Mouse (Mus musculus): ENCODE data around the gene Clasp2.
A peak's percentile ranks its signal among the peaks of the same experiment; 100 is the strongest.
"Not testable (repeated sequence)": the region's sequence is repeated elsewhere in the genome, so short reads cannot be mapped to it uniquely, and the experiment has no call there.

The Clasp2 gene

GRCm38 (mm10) chr9:113830219-113830618, 88.9 kb downstream of the Clasp2 start:
- DNase-seq, result no peak

GRCm38 (mm10) chr9:113833481-113833880, 92.2 kb downstream of the Clasp2 start:
- DNase-seq, result no peak

- DNase-seq, result no peak
Measured at GRCm38 (mm10) chr9:113837001-113837400, 95.7 kb downstream of the Clasp2 start.

- no peak for DNase-seq
Measured at GRCm38 (mm10) chr9:113837461-113837860, 96.2 kb downstream of the Clasp2 start.

- DNase-seq, result no peak
Measured at GRCm38 (mm10) chr9:113844029-113844428, 102.8 kb downstream of the Clasp2 start.

- DNase-seq, result no peak
Measured at GRCm38 (mm10) chr9:113855441-113855840, 114.2 kb downstream of the Clasp2 start.

- no peak for DNase-seq
Measured at GRCm38 (mm10) chr9:113857281-113857928, 116.1 kb downstream of the Clasp2 start.

GRCm38 (mm10) chr9:113857929-113858440, 116.7 kb downstream of the Clasp2 start:
- no peak for DNase-seq

- no peak for DNase-seq
Measured at GRCm38 (mm10) chr9:113859420-113859819, 118.1 kb downstream of the Clasp2 start.

- no peak for DNase-seq
Measured at GRCm38 (mm10) chr9:113863370-113863999, 122.2 kb downstream of the Clasp2 start.

- DNase-seq, result no peak
Measured at GRCm38 (mm10) chr9:113867951-113868350, 126.7 kb downstream of the Clasp2 start.

- no peak for DNase-seq
Measured at GRCm38 (mm10) chr9:113894903-113895302, 153.6 kb downstream of the Clasp2 start.

GRCm38 (mm10) chr9:113903136-113903535, 161.9 kb downstream of the Clasp2 start:
- DNase-seq, result peak; percentile 26

GRCm38 (mm10) chr9:113904315-113904714, 163.0 kb downstream of the Clasp2 start:
- DNase-seq, result not testable (repeated sequence)

- no peak for DNase-seq
Measured at GRCm38 (mm10) chr9:113915789-113916188, 174.5 kb downstream of the Clasp2 start.

GRCm38 (mm10) chr9:113922677-113923076, 181.4 kb downstream of the Clasp2 start:
- DNase-seq, result no peak

- DNase-seq, result no peak
Measured at GRCm38 (mm10) chr9:113924883-113925282, 183.6 kb downstream of the Clasp2 start.

GRCm38 (mm10) chr9:113928591-113928990, 187.3 kb downstream of the Clasp2 start:
- DNase-seq, result no peak

GRCm38 (mm10) chr9:113929676-113930075, 188.4 kb downstream of the Clasp2 start:
- no peak for DNase-seq

GRCm38 (mm10) chr9:113930534-113931374, 189.5 kb downstream of the Clasp2 start, which contains the start of gene Ubp1:
Ubp1 (plus strand) TSS chr9:113930934.
- peak; percentile 97 for DNase-seq

- DNase-seq, result peak; percentile 62
Measured at GRCm38 (mm10) chr9:113931375-113932099, 190.3 kb downstream of the Clasp2 start.

- DNase-seq, result no peak
Measured at GRCm38 (mm10) chr9:113932100-113932470, 190.8 kb downstream of the Clasp2 start.

- DNase-seq, result peak; percentile 22
Measured at GRCm38 (mm10) chr9:113932501-113932900, 191.2 kb downstream of the Clasp2 start.

Data from kidney, postnatal 10 days (tissue).